Mouse (Mus musculus) layer of hippocampus, adult 18-20 months (tissue): Measurements from ENCODE around the gene Il17d. TPM values are rescaled to one million over a fixed set of nuclear protein-coding genes. Genes with fewer than 3 reads are reported as not detected.

Experiments used
- DNase-seq, 2 experiments: peaks; one replicate each; pipeline ENCODE4 v3.0.0; 2022; ENCODE audit warnings: low spot score in 2 of 2
- long read RNA-seq: library from polyadenylated mRNA; stranded (forward); transcript quantifications from one replicate; pipeline ENCODE4 v2.0.0, GENCODE M21; 2021
- total RNA-seq, 2 experiments: library from RNA; stranded (reverse); gene quantifications; 2 replicates each; pipeline ENCODE4 v1.2.3; 2021

The Il17d gene
- 10 to 100 TPM; 14.1 to 14.2 TPM for total RNA-seq
- long read RNA-seq, partial matches to known transcripts = 3 of 3 reads
- long read RNA-seq, other reads (novel, unspliced or antisense) = 0 of 3 reads

DNA sequence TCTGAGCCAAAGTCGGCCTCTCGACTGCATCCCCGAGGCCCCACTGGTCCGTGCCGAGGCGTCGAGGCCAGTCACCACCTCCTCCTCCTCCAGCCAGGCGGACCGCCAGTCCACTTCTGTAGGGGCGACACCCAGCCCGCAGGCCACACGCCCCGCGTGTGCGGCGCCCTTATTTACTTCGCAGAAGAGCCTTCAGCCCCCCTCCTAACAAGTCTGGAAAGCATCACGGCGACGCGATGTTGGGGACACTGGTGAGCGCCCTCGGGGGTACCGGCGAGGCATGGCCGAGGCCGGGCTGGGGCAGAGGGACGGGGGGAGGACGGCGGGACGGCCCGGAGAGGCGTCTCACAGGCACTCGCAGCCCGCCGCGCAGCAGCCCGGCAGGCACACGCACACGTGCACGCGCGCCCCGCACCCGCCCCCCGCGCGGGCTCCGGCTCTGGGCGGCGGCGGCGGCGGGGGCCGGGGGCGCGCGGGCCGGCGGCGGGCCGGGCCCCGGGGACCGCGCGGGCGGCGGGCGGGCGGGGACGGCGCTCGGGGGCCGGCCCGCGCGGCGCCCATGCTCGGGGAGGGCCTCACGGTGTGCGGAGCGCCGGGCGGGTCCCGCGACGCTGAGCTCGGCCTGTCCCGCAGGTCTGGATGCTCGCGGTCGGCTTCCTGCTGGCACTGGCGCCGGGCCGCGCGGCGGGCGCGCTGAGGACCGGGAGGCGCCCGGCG, at the start of gene Il17d:
TSS of gene Il17d (plus strand) at position 107 of the 717 bp plus-strand sequence.
- no peak for DNase-seq

DNA sequence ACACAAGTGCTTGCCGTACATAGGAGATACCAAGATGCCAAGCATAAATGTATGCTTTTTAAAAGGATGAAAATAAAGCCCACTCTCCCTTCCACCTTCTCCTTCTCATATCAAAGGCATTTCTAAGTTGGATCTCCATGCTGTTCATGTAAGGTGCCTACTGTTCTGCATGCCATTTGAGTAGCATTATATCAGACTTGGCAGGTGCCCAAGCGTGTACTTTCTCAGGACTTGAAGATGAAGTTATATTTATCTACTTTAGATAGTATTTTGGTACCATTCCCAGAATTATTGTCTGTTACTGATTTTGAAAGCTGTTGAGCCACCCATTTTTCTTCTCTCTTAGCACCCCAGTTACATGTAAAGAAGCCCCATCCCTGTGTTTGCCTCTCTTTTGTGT, 49.5 kb upstream of the Il17d start:
- peak; percentile 33 to 69 for DNase-seq

DNA sequence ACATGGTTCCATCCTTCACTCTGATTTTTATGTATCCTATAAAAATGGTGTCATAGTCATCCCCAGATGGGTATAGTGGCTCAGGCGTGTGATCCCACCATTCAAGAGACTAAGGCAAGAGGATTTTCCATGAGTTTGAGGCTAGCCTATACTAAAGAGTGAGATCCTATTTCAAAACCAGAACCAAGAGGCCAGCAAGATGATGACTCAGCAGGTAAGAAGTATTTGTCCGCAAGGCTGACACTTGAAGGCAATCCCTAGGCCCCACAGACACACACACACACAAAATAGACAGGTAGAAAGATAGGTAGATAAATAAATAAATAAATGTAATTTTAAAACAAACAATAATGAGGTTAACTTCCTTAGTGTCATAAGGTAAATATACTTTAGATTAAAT, 42.3 kb upstream of the Il17d start:
- no peak for DNase-seq

DNA sequence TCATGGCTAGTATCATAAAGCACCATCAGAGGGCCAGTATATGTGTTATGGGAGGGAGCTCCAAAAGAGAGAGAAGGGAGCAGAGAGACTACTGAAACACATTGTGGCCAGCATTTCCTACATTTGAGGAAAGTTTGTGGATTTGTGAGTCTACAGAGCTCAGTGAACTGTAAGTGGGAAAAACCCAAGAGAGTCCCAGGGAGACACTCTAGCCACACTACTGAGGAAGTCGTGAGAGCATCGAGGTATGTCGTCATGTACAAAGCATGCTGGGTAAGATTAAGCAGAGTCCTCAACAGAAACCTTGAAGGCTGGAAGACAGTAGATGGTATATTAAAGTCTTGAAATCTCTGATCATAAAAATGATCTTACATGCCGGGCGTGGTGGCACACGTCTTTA, 40.4 kb upstream of the Il17d start:
- DNase-seq = no peak

DNA sequence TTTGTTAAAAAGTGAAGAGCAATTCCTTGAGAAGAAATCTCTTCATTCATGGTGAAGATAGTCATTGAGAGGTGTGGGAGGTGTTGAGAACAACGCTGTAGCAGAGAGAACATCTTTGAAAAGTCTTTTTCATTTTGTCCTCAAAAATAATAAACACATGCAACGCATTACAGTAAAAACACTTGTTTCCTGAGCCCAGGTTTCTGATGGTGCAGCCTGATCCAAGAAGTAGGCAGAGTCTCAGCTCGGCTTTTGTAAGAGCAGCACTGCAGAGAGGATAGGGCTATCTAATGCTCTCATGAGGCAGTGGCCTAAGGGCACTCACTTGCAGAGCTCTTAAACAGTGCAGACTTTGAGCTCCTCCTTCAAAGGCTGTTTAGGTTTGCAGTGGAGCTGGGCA, 34.9 kb upstream of the Il17d start:
- DNase-seq = no peak

DNA sequence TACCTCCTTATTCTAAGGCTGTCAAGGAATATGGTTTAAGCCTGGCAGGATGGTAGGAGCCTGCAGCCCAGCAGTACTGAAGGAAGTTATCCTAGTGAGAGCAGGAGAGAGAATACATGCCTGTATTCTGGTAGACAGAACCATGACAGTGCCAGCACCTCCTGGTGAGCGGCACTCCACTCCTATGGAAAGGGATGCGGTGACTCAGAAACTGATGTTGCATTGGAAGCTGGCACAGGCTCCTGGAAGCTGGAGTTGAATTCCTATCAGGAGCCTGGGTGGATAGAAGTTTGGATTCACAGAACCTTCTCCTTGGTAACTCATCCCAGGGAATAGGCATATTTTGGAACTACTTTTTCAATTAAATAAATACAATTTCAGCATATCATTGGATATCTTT, 30.7 kb upstream of the Il17d start:
- DNase-seq = no peak

DNA sequence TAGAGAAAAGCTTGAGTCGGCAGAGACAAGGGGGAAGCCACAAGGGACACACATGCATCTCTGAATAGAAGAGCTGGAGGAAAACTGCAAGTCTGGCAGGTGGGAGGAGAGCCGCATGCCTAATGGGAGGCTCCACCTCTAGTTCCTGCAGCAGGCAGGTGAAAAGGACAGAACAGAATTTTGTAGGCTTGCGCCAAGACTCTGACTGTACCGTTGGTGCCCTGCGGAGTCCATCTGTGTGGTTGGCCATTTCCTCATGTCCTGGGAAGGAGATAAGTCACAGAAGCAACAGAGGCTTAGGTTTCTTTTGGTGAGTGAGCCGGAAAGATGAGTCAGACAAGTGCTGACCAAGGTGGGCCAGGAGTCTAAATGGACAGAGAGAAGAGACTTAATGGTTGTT, 20.8 kb upstream of the Il17d start:
- no peak for DNase-seq

DNA sequence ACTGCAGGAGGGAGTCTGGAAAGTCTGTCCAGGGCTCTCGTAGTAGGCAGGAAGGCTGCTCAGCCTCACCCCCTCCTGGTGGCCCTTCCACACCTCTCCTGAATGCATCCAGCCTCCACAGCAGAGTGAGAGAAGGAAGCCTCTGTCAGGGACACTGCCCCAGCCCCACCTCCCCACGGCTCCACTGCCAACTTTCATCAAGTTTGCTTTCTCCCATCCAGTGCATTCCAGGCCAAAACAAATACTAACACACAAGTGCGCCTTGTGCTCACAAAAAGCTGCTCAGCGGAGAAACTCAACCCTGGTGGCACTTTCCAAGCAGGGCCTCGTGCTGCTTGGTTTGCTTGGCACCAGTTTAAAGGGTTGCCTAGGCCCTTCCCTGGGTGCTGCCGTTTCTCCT, 15.0 kb upstream of the Il17d start:
- peak; percentile 19 to 29 for DNase-seq

DNA sequence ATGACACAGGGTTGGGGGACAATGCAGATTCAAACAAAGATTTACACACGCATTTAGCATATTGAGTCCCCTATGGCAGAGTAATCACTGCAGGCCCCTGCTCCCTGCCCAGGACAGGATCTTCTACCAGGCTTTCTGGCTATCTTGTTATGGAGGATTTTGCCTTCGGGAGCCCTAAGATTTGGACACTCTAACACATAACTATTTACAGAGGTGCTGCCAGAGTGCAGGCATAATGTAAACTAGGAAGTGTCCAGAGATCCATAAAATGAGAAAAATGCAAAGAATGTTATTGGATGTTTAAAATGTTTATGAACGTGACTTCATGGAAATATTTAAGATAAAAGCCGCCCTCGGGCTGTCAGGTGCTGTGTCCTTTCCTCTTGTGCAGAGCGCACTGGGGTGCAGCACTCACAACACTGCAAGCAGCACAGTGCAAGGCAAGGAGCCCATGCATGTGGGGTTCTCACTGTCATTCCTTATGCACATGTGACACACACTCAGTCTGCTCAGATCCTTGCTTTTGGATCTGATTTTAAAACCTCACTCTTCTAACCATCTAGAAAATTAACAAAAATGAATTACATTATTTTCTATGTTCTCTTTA, 9.3 kb upstream of the Il17d start:
- no peak for DNase-seq

DNA sequence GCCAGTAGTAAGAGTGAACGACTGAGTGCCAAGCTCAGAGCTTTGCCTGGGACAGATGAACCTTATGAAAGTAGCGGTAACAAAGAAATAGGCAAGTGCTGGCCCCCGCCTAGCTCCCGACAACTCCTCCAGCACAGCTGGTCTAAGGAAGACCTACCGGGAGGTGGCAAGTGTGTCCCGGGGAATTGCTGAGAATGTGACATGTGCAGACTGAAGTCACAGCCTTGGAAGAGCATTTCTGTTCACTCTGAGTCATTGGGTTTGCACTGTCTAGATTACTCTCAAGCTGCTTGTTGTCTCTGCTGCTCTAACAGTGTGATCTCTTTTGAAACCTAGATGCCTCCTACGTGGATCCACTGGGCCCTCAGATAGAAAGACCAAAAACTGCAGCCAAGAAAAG, 7.6 kb upstream of the Il17d start:
- DNase-seq = no peak

DNA sequence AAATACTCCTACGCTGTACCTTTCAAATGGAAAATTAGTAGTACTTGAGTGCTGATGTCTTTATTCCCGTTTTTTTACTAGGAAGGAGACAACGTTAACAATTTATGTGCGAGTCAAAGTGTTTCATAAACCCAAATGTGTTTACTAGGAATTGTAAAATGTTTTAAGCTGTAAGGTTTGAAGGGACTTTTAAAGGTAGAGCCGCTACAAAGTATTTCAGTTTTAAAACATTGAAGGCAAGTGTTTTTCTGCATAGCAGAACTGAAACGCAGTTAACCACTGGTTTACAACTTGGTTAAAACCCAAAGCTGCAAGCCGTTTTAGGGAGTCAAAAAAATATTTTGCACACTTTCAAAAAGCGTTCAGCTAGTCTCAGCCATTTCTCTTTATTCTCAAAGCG, 815 bp upstream of the Il17d start:
- no peak for DNase-seq

DNA sequence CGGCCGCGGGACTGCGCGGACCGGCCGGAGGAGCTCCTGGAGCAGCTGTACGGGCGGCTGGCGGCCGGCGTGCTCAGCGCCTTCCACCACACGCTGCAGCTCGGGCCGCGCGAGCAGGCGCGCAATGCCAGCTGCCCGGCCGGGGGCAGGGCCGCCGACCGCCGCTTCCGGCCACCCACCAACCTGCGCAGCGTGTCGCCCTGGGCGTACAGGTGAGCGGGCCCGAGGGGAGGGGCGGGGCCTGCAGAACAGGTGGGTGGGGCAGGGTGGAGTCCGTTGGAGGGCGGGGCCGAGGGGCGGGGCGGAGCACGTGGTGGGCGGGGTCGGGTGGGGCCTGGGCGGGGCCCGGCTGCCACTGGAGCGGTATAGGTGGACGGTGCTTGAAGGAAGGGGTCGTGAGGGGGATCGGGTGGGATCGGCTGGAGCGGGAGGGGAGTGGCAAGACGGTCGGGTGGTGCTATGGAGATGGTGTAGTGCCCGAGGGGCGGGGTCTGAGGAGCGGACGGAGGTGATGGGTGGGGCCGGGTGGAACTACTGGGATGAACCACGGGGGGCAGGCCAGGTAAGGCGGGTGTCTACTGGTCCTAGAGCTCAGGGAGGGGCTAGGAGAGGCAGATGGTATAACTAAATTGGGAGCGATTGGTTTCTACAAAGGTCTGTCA, 942 bp downstream of the Il17d start:
- peak; percentile 60 to 80 for DNase-seq

DNA sequence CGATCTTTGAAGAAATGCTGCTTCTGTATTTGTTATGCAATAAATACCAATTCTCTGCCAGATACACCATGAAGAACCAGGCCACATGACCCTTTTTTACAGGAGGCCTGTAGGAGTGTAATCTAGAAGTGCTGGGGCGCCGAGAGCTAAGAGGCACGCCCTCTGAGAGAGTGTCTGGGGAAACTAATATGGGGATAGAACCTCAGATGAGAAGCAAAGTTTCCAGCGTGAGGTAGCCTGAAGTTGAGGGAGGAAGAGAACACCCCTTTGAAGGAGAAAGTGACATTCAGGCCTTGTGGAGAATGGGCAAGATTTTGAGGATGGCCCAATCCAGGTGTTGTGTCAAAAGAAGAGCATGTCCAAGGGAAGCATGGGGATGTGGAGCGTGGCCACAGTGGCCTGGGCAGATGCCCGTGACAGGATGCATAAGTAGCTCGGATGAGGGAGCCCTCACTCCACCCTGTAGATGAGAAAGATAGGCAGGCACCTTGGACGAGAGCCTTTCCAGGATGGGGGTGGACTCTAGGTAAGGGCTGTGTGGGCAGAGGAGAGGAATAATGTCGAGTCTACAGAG, 1.6 kb downstream of the Il17d start:
- no peak for DNase-seq

DNA sequence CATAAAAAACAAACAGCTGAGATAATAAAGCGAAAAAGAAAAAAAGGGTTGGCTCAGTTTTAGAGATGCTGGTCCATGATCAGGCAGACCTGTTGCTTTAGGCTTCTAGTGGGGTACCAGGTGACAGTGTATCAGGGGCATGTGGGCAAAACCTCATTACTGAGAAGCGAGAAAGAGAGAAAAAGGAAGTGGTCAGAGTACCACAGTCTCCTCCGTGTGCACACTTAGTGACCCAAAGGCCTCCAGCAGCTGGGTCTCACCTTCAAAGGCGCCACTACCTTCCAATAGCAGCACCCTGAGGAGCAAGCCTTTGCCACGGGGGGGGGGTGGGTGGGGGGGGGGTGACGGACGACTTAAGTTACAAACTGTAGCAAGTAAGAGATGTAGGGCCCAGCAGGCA, 2.5 kb downstream of the Il17d start:
- DNase-seq = no peak

DNA sequence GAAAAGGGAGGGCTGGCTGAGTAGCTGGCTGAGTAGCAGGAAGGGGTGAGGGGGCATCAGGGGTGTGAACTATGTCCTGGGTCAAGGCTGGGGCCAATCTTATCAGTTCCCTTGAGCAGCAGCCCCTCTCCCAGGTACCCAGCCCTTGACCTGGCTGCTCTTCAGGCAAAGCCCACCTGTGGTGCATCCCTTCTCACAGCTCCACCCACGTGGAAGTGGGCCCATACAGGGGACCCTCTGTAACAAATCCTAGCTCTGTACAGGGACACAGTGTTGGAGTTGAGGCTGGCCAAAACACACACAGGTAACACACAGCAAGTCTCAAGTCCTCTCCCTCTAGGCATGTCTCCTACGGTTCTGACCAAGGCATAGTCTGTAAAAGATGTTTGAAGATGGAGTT, 3.0 kb downstream of the Il17d start:
- DNase-seq = no peak

DNA sequence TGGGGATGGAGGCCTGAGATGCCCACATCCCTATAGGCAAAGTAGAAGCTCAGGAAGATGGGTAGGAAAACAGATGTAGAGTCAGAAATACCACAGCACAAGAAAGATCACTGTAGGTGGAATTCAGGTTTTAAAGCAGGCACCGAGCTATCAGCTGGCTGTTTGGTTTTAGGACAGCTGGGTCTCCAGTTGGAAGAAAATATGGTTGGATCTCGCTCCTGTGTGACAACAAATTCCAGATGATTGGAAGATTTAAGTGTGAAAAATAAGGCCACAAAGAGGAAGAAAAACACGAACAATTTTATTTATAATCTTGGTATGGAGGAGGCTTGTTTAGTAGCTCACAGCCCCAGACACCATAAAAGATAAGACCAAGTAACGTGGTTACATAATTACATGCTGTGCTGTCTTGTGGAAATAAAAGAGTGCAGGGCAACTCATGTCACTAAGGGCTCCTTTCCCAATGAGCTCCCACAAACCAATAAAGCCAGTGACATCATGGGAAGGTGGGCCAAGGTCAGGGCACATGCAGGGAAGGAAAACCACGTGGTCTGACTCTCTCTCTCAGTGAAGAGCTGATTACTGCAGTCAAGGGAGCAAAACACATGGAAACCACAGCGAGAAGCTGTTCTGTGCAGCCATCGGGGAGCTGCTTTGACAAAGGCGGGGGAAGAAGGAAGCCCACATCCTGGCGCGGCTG, 4.7 kb downstream of the Il17d start:
- peak in 1 of 2 experiments; percentile 67 for DNase-seq

DNA sequence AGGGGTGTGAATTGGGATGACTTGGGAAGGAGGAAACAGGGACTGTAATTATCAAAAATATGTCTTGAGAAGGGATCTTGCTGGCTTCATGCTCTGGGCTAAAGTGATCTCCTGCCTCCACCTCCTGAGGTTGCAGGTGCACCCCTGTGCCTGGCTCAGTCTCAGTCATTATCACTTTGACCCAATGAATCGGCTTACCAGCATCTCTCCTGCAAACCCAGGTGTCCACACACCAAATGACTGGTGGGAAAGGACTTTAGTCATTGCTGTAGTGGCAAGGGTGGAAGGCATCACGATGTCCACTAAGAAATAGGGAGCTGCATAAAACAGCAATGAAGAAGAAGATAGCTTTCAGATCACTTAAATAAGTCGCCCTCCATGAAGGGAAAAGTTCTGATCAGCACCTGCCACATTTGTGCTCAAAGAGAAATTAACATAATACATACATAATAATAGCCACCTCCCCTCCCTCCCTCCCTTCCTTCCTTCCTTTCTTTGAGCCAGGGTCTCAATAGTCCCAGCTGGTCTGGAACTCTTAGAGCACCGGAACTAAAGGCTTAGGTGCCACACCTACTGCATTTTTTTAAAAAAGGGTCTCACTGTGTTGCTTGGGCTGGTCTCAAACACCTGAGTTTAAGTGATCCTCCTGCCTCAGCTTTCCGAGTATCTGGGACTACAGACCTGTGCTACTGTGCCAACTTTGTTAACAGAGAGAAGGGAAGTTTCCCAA, 5.4 kb downstream of the Il17d start:
- DNase-seq = no peak

DNA sequence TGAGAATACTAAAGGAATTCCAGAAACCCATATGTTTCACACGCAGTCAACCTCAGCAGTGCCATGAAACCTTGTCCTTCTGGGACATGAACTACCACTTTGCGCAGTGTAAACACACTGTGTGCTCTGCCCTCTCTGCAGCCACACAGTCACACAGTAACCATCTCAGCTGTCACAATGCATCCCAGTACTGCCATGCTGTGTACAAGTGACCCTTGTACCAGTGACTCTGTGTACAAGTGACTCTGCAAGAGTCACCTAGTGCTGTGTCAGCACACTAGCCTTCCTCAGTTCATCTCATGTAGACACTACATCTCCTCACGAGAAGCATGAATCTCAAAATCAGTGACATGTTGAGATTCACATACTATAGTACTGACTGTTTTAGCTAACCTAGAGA, 8.0 kb downstream of the Il17d start:
- no peak for DNase-seq

DNA sequence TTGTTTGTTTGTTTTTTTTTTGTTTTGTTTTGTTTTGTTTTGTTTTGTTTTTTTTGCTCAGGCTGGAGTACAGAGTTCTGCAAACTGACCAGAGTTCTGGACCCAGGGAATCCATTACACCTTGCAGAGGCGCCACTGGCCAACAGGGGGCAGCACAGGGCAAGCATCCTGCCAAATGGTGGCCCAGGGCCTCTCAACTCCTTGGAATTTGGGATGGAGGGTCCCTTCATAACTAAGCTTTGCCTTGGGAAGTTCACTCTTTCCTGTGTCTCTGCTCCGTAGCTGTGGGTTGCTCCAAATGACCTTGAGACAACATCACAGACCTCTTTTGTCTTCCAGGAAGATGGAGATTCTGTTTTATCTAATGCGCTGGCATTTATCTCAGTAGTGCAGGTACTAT, 8.6 kb downstream of the Il17d start:
- DNase-seq = peak in 1 of 2 experiments; percentile 67

DNA sequence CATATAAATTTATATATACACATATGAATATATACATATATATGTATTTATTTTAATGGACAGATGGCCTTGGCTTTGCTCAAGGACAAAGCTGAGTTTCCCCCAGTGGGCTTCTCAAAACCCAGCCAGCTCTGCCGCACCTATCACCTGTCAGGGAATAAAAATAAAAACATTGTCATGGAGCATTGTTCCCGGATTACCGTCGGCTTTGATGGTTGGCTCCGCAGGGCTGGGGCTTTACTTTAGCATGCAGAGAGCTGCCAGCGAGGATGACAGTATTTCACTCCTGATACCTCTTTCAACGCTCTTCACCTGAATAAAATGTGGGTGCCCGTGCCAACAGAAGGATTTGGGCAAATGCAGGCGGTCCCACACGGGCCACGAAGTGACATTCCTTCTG, 9.3 kb downstream of the Il17d start:
- no peak for DNase-seq

DNA sequence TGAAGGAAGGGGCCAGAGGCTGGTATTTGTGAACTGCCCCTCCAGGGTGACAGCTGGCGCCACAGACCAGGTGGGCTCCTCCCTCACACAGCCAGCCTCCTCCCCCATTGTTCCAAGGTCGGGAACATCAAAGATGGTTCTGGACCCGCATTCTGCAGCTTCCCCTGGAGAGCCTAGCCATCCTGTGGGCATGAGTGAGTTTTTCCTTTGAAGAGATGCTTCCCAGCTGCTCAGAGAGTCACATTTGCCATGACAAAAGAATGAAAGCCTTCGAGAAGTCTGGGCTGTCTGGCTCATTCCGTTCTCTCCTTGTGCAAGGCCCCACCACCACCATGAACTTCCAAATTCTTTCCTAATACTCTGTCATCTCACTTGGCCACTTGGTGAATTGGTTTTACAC, 9.8 kb downstream of the Il17d start:
- no peak for DNase-seq
